Mouse (Mus musculus): Measurements from ENCODE around the gene Mageb5. TPM values are rescaled to one million over a fixed set of nuclear protein-coding genes. Genes with fewer than 3 reads are reported as not detected.

Gene Mageb5
- polyA plus RNA-seq (2021; fragmentation: Nextera tagmentation) = not detected in 2 replicates
- long read RNA-seq, experiment 1 = 0 reads
- long read RNA-seq, experiment 2 = 0 reads

DNA sequence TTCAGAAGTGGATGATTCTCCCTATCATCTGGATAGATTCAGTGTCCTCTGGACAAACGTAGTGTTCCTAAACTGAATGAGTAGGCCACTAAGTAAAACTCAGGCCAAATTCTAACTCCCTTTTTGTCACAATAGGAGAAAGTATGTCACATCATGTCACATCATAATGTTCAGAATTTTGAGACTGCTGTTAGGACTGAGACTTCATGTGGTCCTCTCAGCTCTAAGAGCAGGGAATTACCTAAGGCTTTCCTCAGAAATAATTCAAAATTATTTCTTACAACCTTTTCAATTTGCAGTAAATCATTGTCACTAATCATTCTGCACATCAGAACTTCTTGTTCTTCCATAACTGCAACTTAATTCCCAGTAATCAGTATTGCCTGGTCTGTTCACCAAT, at the start of gene Mageb5:
TSS of gene Mageb5 (minus strand) at position 101 of the 400 bp plus-strand sequence.

Other genes with a start within 250 kb of the Mageb5 start
- gene 1700084M14Rik, start 207.1 kb downstream of the Mageb5 start, polyA plus RNA-seq (2021; fragmentation: Nextera tagmentation) = not detected in 2 replicates
- gene Gm14781, start 150.8 kb downstream of the Mageb5 start, polyA plus RNA-seq (2021; fragmentation: Nextera tagmentation) = not detected in 2 replicates
- not detected in 2 replicates for gene Mageb1, start 233.3 kb upstream of the Mageb5 start, polyA plus RNA-seq (2021; fragmentation: Nextera tagmentation)

Data from left cerebral cortex, adult 6 months (tissue).